Mouse (Mus musculus): Measurements from ENCODE around the gene Rere.

DNA sequence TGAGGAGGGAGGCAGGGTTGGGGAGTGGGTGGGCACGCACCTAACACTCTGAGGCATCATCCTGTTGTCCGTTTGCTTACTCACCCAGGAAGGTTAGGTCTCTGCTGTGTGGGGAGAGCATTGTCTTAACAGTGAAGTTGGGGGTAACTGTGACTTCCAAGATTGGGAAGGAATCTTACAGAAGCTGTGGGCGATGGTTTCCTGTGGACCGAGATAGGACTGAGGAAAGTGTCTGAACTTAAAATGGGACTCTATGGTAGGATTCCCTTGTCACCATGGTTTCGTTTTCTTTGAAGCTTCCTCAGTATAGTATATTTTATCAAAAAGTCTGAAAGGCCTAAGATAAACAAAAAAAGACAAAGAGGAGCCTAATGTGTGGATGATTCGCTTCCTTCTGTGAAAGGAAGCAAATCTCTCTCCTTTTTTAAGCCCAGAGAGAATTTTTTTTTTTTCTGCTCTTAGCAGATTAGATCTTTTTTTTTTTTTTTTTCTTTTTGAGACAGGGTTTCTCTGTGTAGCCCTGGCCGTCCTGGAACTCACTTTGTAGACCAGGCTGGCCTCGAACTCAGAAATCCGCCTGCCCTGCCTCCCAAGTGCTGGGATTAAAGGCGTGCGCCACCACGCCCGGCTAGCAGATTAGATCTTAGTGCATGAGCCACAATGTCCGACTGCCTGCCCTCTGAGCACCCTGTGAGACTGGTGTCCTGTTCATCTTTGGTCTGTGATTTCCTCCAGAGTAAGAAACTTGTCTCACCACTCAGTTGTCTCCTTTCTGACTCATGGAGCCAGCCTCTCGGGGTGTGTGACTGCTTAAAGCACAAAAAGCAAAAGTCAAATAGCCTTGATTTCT, 271.5 kb downstream of the Rere start:
- TF ChIP-seq POLR2A (IDR thresholded peaks at IDR 0.05; ENCODE audit: borderline replicate concordance, extremely low read depth, low read depth, low read length) (no peak), CTCF (IDR thresholded peaks at IDR 0.05; ENCODE audit: insufficient read depth, low read length) (no peak)
